Mouse (Mus musculus) thymus, adult 2 months (tissue): ENCODE data around the gene Col24a1. TPM values are rescaled to one million over a fixed set of nuclear protein-coding genes. Genes with fewer than 3 reads are reported as not detected.

Experiments
- DNase-seq: peaks from one replicate; pipeline ENCODE4 v3.0.0; 2021
- H3K27ac ChIP-seq: fragments of 200-500 bp; 2 replicates; pipeline ENCODE4 v1.5.1; 2012; ENCODE audit warnings: low read length, control low read depth; ENCODE audit not compliant: control insufficient read depth, insufficient read depth
- H3K27me3 ChIP-seq: fragments of 200-500 bp; 2 replicates; pipeline ENCODE4 v1.6.1; 2012; ENCODE audit warnings: mild to moderate bottlenecking, low read length, moderate library complexity, mixed read lengths; ENCODE audit not compliant: control insufficient read depth, insufficient read depth
- H3K36me3 ChIP-seq: fragments of 200-500 bp; 2 replicates; pipeline ENCODE4 v1.6.1; 2012; ENCODE audit warnings: mild to moderate bottlenecking, low read length, moderate library complexity; ENCODE audit not compliant: control insufficient read depth, insufficient read depth
- H3K4me1 ChIP-seq: fragments of 200-500 bp; replicated peaks from 2 replicates; pipeline ENCODE4 v1.6.1; 2012; ENCODE audit warnings: low read length; ENCODE audit not compliant: control insufficient read depth, insufficient read depth
- H3K4me3 ChIP-seq: fragments of 200-500 bp; 2 replicates; pipeline ENCODE4 v1.5.1; 2012; ENCODE audit warnings: mild to moderate bottlenecking, low read length, control low read depth, moderate library complexity; ENCODE audit not compliant: control insufficient read depth, insufficient read depth
- CTCF ChIP-seq: fragments of 200-500 bp; IDR thresholded peaks from 2 replicates; pipeline ENCODE4 v1.5.1; 2012; ENCODE audit warnings: mild to moderate bottlenecking, control low read depth, low read length, moderate library complexity, borderline replicate concordance; ENCODE audit not compliant: control insufficient read depth, poor library complexity, insufficient read depth; ENCODE audit errors: extremely low read depth
- POLR2A ChIP-seq: fragments of 200-500 bp; IDR thresholded peaks from 2 replicates; pipeline ENCODE4 v1.6.1; 2012; ENCODE audit warnings: mild to moderate bottlenecking, low read length, control low read depth, moderate library complexity; ENCODE audit not compliant: control insufficient read depth, poor library complexity, insufficient read depth; ENCODE audit errors: extremely low read depth
- WGBS: fragments of 180-500 bp; shearing (Covaris S2); methylation state at CpG from one replicate; pipeline ENCODE4 v1.1.7; 2018; 5-methylcytosine and 5-hydroxymethylcytosine counted together
- polyA plus RNA-seq: library from polyadenylated mRNA; depleted of rRNA; stranded (reverse); fragments of >200 nt; gene quantifications from 2 replicates; pipeline ENCODE4 v1.2.3, GENCODE M21; 2012

Col24a1 gene
- polyA plus RNA-seq, 1 experiment: 0.08 TPM

DNA sequence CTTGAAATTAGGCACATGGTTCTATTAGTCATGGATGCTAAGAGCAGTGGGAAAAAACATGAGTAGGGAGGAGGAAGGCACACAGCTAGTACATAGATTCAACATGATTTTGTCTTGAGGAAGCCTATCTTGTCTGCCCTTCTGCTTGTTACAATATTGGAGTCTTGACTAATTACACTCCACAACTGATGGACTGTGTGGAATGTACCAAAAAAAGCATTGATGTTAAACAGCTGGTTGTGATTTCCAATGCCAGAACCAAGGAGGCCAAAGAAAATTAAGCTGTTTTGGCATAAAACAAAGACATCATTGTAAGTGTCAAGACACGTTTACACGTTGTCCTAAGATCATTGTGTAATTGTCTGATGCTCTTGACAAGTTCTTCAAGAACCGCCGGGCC is 29.1 kb upstream of the Col24a1 start:
- no peaks in the 10 kb centered on the region for H3K27me3 ChIP-seq
- DNase-seq: no peak
- no peak for TF ChIP-seq CTCF
- TF ChIP-seq POLR2A: no peak
- H3K27ac ChIP-seq: no peak overlapping the region
- WGBS: 90% methylated on average over 4 of the region's 4 CpGs
- H3K36me3 ChIP-seq: no peaks in the 10 kb centered on the region
- no peak overlapping the region for H3K4me3 ChIP-seq
- H3K4me1 ChIP-seq: no peaks in the 10 kb centered on the region

DNA sequence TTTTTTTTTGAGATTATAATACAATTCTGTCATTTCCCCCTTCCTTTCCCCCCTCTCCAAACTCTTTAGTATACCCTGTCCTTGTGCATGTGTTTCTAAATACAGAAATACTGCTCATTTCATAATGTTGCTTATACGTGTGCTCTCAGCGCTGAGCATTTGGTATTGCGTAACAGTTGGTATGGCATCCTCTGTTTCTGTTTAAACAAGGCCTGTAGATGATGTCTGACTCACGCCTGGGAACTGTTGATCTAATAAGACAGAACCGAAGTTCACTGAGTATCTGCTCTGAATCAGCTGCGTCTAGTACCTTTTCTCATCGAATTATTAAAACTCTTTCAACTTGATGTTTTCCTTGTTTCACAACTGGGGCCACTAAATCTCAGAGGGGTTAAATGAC is 24.2 kb upstream of the Col24a1 start:
- TF ChIP-seq POLR2A (no peak), CTCF (no peak)
- WGBS: 88% methylated on average over 7 of the region's 7 CpGs
- no peak for DNase-seq
- Histone ChIP-seq H3K27ac (no peak overlapping the region), H3K27me3 (no peaks in the 10 kb centered on the region), H3K4me3 (no peak overlapping the region), H3K36me3 (no peaks in the 10 kb centered on the region), H3K4me1 (no peaks in the 10 kb centered on the region)

DNA sequence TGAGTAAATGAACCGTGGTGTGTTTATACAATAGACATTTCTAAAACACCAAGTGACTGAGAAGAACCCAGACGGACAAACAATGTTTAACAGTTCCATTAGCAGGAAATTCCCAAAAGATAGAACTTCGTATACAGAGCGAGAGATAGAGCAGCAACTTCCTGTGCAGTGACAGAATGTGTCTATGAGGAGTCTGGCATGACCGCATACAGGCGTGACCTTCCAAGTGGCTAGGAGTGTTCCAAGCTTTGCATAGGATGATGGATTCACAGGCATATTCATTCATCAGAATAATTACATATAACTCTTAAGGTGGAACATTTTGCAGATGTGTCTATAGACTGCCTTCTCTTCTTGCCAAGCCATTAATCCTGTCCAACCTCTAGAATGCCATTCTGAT is 18.1 kb upstream of the Col24a1 start:
- H3K4me1 ChIP-seq: no peaks in the 10 kb centered on the region
- no peak for DNase-seq
- no peaks in the 10 kb centered on the region for H3K36me3 ChIP-seq
- no peak overlapping the region for H3K4me3 ChIP-seq
- no peaks in the 10 kb centered on the region for H3K27me3 ChIP-seq
- 86% methylated on average over 6 of the region's 6 CpGs for WGBS
- no peak overlapping the region for H3K27ac ChIP-seq
- TF ChIP-seq POLR2A: no peak
- TF ChIP-seq CTCF: no peak

DNA sequence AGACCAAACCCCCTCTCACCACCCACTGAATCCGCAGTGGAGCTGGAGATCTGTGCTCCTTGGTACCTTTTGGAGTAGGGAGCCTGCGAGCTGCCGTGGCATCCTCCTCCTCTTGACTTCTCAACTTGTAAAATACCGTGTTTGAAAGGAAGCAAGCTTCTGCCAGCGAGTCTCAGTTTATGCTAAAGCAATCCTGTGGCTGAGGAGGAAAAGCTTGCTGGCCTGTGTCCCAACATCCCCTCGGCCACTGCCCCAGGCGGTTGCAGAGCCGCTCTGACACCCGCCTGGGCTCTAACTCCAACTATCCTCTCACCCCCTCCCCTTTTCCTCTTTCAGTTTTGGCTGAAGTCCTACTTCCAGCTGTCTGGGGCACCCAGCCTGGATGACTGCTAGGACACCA is 935 bp downstream of the Col24a1 start:
- H3K27ac ChIP-seq: no peak overlapping the region
- no peak overlapping the region for H3K4me3 ChIP-seq
- H3K36me3 ChIP-seq: no peaks in the 10 kb centered on the region
- no peaks in the 10 kb centered on the region for H3K4me1 ChIP-seq
- TF ChIP-seq POLR2A (no peak), CTCF (no peak)
- H3K27me3 ChIP-seq: no peaks in the 10 kb centered on the region
- DNase-seq: no peak
- WGBS: 7% methylated on average over 9 of the region's 9 CpGs

DNA sequence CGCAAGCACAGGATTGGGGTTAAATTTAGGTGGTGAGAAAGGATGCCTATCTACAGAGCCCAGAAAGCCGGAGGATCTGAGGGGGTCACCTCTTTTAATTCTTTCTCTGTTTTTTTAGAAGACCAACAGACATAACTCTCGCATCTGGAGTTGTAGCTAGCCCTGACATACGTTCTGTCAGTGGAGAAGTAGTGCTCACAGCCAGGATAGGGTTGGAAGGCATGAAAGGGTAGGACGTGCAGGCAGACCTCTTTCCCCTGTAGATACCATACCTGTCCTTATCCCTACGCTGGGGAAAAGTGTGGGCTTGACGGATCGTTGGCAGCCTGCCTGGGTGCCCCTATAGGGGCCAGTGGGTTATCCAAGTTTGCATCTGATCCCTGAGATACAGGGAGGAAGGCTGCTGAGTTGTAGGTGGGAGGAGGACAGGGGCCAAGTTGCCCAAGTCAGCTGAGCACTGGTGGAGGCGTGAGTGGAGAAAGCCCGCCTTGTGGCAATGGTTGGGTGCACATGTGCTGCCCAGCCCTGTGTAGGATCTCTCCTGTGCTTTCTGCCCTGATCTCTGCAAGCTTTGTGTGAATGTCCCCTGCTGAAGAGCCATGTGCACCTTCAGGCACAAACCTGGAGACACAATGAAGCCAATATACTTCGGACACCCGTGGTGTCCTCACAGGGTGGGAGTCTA is 1.5 kb downstream of the Col24a1 start:
- WGBS: 60% methylated on average over 12 of the region's 12 CpGs
- TF ChIP-seq POLR2A (no peak), CTCF (no peak)
- H3K27ac ChIP-seq: no peak overlapping the region
- H3K4me1 ChIP-seq: no peaks in the 10 kb centered on the region
- DNase-seq: no peak
- H3K36me3 ChIP-seq: no peaks in the 10 kb centered on the region
- no peak overlapping the region for H3K4me3 ChIP-seq
- no peaks in the 10 kb centered on the region for H3K27me3 ChIP-seq

DNA sequence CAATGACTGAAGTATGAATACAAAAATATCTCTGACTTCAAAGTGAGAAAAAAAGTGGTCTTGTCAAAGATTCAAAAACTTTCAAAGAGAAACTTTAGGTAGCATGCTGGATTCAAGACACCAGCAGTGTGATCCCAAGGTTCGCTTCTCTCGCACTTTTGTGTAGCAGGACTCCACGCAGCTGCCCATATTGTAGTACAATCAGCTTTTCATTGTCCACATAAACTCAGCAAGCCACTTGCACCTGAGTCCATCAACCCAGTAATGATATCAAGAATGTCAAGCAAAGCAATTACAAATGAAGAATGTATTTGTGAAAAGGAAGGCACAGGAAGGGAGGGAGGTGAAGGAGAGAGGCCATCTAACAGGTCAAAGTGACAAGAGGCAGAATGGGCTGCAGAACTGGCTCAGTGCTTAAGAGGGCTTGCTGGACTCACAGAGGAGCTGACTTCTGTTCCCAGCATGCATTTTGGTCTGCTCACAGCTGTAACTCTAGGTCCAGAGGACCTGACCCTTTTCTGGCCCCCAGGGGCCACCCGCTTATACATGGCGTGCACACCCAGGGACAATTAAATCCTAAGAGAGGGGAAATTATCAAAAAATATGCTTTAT is 7.8 kb downstream of the Col24a1 start:
- H3K27me3 ChIP-seq: no peaks in the 10 kb centered on the region
- TF ChIP-seq CTCF (no peak), POLR2A (no peak)
- no peak for DNase-seq
- no peaks in the 10 kb centered on the region for H3K4me1 ChIP-seq
- no peak overlapping the region for H3K4me3 ChIP-seq
- 96% methylated on average over 5 of the region's 5 CpGs for WGBS
- H3K27ac ChIP-seq: no peak overlapping the region
- no peaks in the 10 kb centered on the region for H3K36me3 ChIP-seq

DNA sequence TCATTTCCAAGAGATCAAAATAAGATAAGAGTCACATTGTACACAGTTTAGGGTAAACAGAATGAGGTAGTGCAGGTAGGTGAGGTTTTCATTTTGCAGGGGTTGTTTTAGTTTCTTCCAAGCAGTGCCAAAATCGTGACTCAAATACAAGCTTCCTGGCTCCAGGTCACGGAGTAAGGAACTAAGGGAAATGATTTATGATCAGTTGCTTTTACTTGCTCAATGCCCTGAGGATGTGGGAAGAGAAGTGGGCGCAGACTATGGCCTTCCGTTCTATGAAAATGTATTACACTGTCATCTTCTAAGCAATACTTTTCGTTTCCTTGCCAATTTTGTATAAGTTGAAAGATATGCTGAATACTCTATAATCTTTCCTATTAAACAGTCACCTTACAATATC is 13.0 kb downstream of the Col24a1 start:
- 16% methylated on average over 5 of the region's 5 CpGs for WGBS
- Histone ChIP-seq H3K4me1 (no peaks in the 10 kb centered on the region), H3K27me3 (no peaks in the 10 kb centered on the region), H3K4me3 (no peak overlapping the region), H3K27ac (no peak overlapping the region), H3K36me3 (no peaks in the 10 kb centered on the region)
- DNase-seq: no peak
- TF ChIP-seq POLR2A (no peak), CTCF (no peak)

DNA sequence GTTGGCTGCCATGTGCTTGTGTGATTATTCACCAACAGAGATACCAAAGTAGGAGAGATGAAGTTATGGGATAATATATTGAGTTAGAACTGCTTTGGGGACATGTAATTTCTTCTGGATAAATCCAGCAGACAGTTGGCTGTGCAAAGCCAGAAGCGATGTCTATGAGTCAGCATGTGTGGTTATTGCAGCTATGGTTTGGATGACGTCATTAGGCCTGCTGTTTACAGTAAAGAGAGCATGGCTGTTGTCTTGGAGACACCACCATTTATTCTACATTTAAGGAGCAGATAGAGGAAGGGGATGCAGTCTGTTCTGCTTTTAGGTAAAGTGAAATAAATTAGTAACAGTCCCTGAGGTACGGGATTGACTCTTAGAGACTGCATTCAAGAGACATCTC is 14.9 kb downstream of the Col24a1 start:
- Histone ChIP-seq H3K4me1 (no peaks in the 10 kb centered on the region), H3K36me3 (no peaks in the 10 kb centered on the region), H3K4me3 (no peak overlapping the region), H3K27me3 (no peaks in the 10 kb centered on the region), H3K27ac (no peak overlapping the region)
- DNase-seq: no peak
- 59% methylated on average over 3 of the region's 3 CpGs for WGBS
- TF ChIP-seq CTCF: no peak
- no peak for TF ChIP-seq POLR2A
